Mouse (Mus musculus) G1E (cell line): ENCODE measurements around the gene Rpl9-ps1. TPM values are rescaled to one million over a fixed set of nuclear protein-coding genes. Genes with fewer than 3 reads are reported as not detected.

Experiments
- ATAC-seq: 2 replicates; pipeline ENCODE4 v1.8.0; 2016; ENCODE audit warnings: mild to moderate bottlenecking; ENCODE audit not compliant: insufficient number of reproducible peaks, poor library complexity, low FRiP score, severe bottlenecking; ENCODE audit errors: extremely low read depth
- DNase-seq: peaks from one replicate; pipeline ENCODE4 v3.0.0; 2012; ENCODE audit warnings: low spot score
- H3K27me3 ChIP-seq: 2 replicates; pipeline ENCODE4 v1.6.1; 2012; ENCODE audit warnings: mild to moderate bottlenecking, low read length, inconsistent platforms; ENCODE audit not compliant: insufficient read depth
- H3K36me3 ChIP-seq: replicated peaks from 2 replicates; pipeline ENCODE3; 2012; ENCODE audit warnings: mild to moderate bottlenecking, inconsistent platforms
- H3K4me1 ChIP-seq: 2 replicates; pipeline ENCODE4 v1.6.1; 2012; ENCODE audit warnings: low read depth, low read length, inconsistent platforms, mixed read lengths; ENCODE audit not compliant: insufficient read depth
- H3K4me3 ChIP-seq: 2 replicates; pipeline ENCODE4 v1.5.1; 2012; ENCODE audit warnings: low read depth, mild to moderate bottlenecking, inconsistent platforms, low read length, moderate library complexity, mixed read lengths
- H3K9me3 ChIP-seq: replicated peaks from 2 replicates; pipeline ENCODE4 v1.6.1; 2012; ENCODE audit warnings: inconsistent platforms
- CTCF ChIP-seq: IDR thresholded peaks from 2 replicates; pipeline ENCODE4 v1.5.1; 2012; ENCODE audit warnings: low read depth, low read length, inconsistent platforms, mixed read lengths
- GATA1 ChIP-seq: IDR thresholded peaks from 2 replicates; pipeline ENCODE4 v1.6.1; 2012; ENCODE audit warnings: borderline replicate concordance, low read length, inconsistent platforms, mixed read lengths
- GATA2 ChIP-seq: IDR thresholded peaks from 2 replicates; pipeline ENCODE4 v1.6.1; 2012; ENCODE audit warnings: low read depth, low read length, inconsistent platforms, borderline replicate concordance
- POLR2AphosphoS5 ChIP-seq: IDR thresholded peaks from 2 replicates; pipeline ENCODE4 v1.6.1; 2012; ENCODE audit warnings: low read depth, low read length, inconsistent platforms; ENCODE audit not compliant: insufficient replicate concordance
- TAL1 ChIP-seq: conservative IDR thresholded peaks from 2 replicates; pipeline ENCODE4 v1.6.1; 2012; ENCODE audit warnings: low read depth, low read length, inconsistent platforms, mixed read lengths
- polyA plus RNA-seq: library from polyadenylated mRNA; stranded (reverse); fragments of >175 nt; gene quantifications from 2 replicates; pipeline ENCODE4 v1.2.3, GENCODE M21; 2012
- total RNA-seq, 2 experiments: library from RNA; stranded (forward) in 1 of 2; stranded (reverse) in 1 of 2; fragments of 200-1000 nt in 1 of 2; fragments of >200 nt in 1 of 2; fragmentation: Nextera tagmentation in 1 of 2; gene quantifications; 2 replicates each; pipeline ENCODE4 v1.2.3; 2014 to 2017

Rpl9-ps1 gene
- not detected in 2 replicates for total RNA-seq (2014; fragmentation: Nextera tagmentation)
- total RNA-seq (2017), result not detected in 2 replicates
- polyA plus RNA-seq, result not detected in 2 replicates

- no peak for DNase-seq
- no peaks in the 10 kb centered on the region for H3K36me3 ChIP-seq
- H3K27me3 ChIP-seq, result no peaks in the 10 kb centered on the region
- no peak for TF ChIP-seq GATA1
- TF ChIP-seq CTCF, result no peak
- no peak for TF ChIP-seq TAL1
- TF ChIP-seq GATA2, result no peak
- TF ChIP-seq POLR2AphosphoS5, result no peak
- H3K9me3 ChIP-seq, result no peaks in the 10 kb centered on the region
- H3K4me1 ChIP-seq, result no peaks in the 10 kb centered on the region
- no peak within 1 kb of the TSS for H3K4me3 ChIP-seq
- no peak for ATAC-seq
Measured at GRCm38 (mm10) chr11:83645521-83645920, at the start of gene Rpl9-ps1. TSS of gene Rpl9-ps1 (minus strand) at chr11:83645621.

- Histone ChIP-seq H3K4me3 (no peak overlapping the region), H3K27me3 (no peaks in the 10 kb centered on the region; the same call in 1 of the 2 replicates), H3K4me1 (no peaks in the 10 kb centered on the region), H3K36me3 (no peaks in the 10 kb centered on the region), H3K9me3 (no peaks in the 10 kb centered on the region)
- TF ChIP-seq POLR2AphosphoS5 (no peak), CTCF (no peak), GATA1 (no peak), GATA2 (no peak), TAL1 (no peak)
- ATAC-seq, result no peak
- no peak for DNase-seq
Measured at GRCm38 (mm10) chr11:83692008-83692407, 46.6 kb upstream of the Rpl9-ps1 start.

- no peaks in the 10 kb centered on the region for H3K9me3 ChIP-seq
- no peaks in the 10 kb centered on the region; the same call in 1 of the 2 replicates for H3K27me3 ChIP-seq
- ATAC-seq (no peak), DNase-seq (no peak)
- H3K4me3 ChIP-seq, result no peak overlapping the region
- H3K36me3 ChIP-seq, result no peaks in the 10 kb centered on the region
- H3K4me1 ChIP-seq, result no peaks in the 10 kb centered on the region
- no peak for TF ChIP-seq GATA1
- TF ChIP-seq GATA2, result no peak
- no peak for TF ChIP-seq CTCF
- TF ChIP-seq POLR2AphosphoS5, result no peak
- no peak for TF ChIP-seq TAL1
Measured at GRCm38 (mm10) chr11:83689918-83690317, 44.5 kb upstream of the Rpl9-ps1 start.

GRCm38 (mm10) chr11:83675665-83676064, 30.2 kb upstream of the Rpl9-ps1 start:
- no peaks in the 10 kb centered on the region for H3K27me3 ChIP-seq
- ATAC-seq, result no peak
- TF ChIP-seq GATA1 (no peak), TAL1 (no peak), CTCF (no peak), POLR2AphosphoS5 (no peak), GATA2 (no peak)
- H3K4me1 ChIP-seq, result no peaks in the 10 kb centered on the region
- H3K36me3 ChIP-seq, result no peaks in the 10 kb centered on the region
- no peak overlapping the region for H3K4me3 ChIP-seq
- no peaks in the 10 kb centered on the region for H3K9me3 ChIP-seq
- DNase-seq, result no peak

GRCm38 (mm10) chr11:83671743-83672142, 26.3 kb upstream of the Rpl9-ps1 start:
- ATAC-seq (no peak), DNase-seq (no peak)
- no peaks in the 10 kb centered on the region; the same call in 1 of the 2 replicates for H3K27me3 ChIP-seq
- H3K4me3 ChIP-seq, result no peak overlapping the region
- TF ChIP-seq TAL1 (no peak), GATA1 (no peak), GATA2 (no peak), POLR2AphosphoS5 (no peak), CTCF (no peak)
- H3K9me3 ChIP-seq, result no peaks in the 10 kb centered on the region
- H3K36me3 ChIP-seq, result no peaks in the 10 kb centered on the region
- no peaks in the 10 kb centered on the region for H3K4me1 ChIP-seq

- ATAC-seq (no peak), DNase-seq (no peak)
- H3K4me1 ChIP-seq, result no peaks in the 10 kb centered on the region
- no peak for TF ChIP-seq GATA2
- H3K27me3 ChIP-seq, result peaks cover 11% of the 10 kb centered on the region
- no peaks in the 10 kb centered on the region for H3K9me3 ChIP-seq
- no peaks in the 10 kb centered on the region for H3K36me3 ChIP-seq
- H3K4me3 ChIP-seq, result no peak overlapping the region
Measured at GRCm38 (mm10) chr11:83663532-83663931, 18.1 kb upstream of the Rpl9-ps1 start.

- peaks cover 11% of the 10 kb centered on the region for H3K27me3 ChIP-seq
- no peak for TF ChIP-seq TAL1
- TF ChIP-seq GATA1, result no peak
- no peak for TF ChIP-seq GATA2
- no peak for TF ChIP-seq POLR2AphosphoS5
- no peak for TF ChIP-seq CTCF
- no peak within 1 kb of the TSS for H3K4me3 ChIP-seq
- ATAC-seq (no peak), DNase-seq (no peak)
- H3K4me1 ChIP-seq, result no peaks in the 10 kb centered on the region
- H3K36me3 ChIP-seq, result no peaks in the 10 kb centered on the region
- no peaks in the 10 kb centered on the region for H3K9me3 ChIP-seq
Measured at GRCm38 (mm10) chr11:83662204-83662603, 16.8 kb upstream of the Rpl9-ps1 start, which contains the start of gene Ccl4. TSS of gene Ccl4 (plus strand) at chr11:83662584.
